Mouse (Mus musculus) small intestine, adult 2 months (tissue): ENCODE measurements at regions not wholly inside any gene's neighbourhood (a gene's known extent, or its start where the extent isn't known, plus 50 kb on each side); places are given as distances from the start of the nearest gene placed in this dataset.

Source experiments
- H3K27ac ChIP-seq: fragments of 200-500 bp; 2 replicates; pipeline ENCODE4 v1.5.1; 2012; ENCODE audit warnings: low read depth, low read length, control low read depth, inconsistent platforms; ENCODE audit not compliant: insufficient read depth
- H3K27me3 ChIP-seq: fragments of 200-500 bp; 2 replicates; pipeline ENCODE4 v1.6.1; 2012; ENCODE audit warnings: mild to moderate bottlenecking, moderate library complexity, low read length, inconsistent platforms; ENCODE audit not compliant: control insufficient read depth, insufficient read depth
- H3K36me3 ChIP-seq: fragments of 200-500 bp; 2 replicates; pipeline ENCODE4 v1.6.1; 2012; ENCODE audit warnings: mild to moderate bottlenecking, low read length, control low read depth, inconsistent platforms; ENCODE audit not compliant: control insufficient read depth, insufficient read depth
- H3K4me1 ChIP-seq: fragments of 200-500 bp; 2 replicates; pipeline ENCODE4 v1.6.1; 2012; ENCODE audit warnings: low read length, inconsistent platforms, mixed read lengths; ENCODE audit not compliant: control insufficient read depth, insufficient read depth, insufficient read length
- H3K4me3 ChIP-seq: fragments of 200-500 bp; 2 replicates; pipeline ENCODE4 v1.5.1; 2012; ENCODE audit warnings: low read depth, mild to moderate bottlenecking, control low read depth, inconsistent platforms, low read length, moderate library complexity
- CTCF ChIP-seq: fragments of 200-500 bp; IDR thresholded peaks from 2 replicates; pipeline ENCODE4 v1.5.1; 2012; ENCODE audit warnings: low read depth, mild to moderate bottlenecking, control low read depth, inconsistent platforms, low read length, moderate library complexity, mixed read lengths; ENCODE audit not compliant: insufficient replicate concordance, insufficient read length; ENCODE audit errors: extremely low read depth
- POLR2A ChIP-seq: fragments of 200-500 bp; IDR thresholded peaks from 2 replicates; pipeline ENCODE4 v1.6.1; 2012; ENCODE audit warnings: low read depth, mild to moderate bottlenecking, control low read depth, inconsistent platforms, low read length, moderate library complexity
- WGBS: fragments of 180-500 bp; shearing (Covaris S2); methylation state at CpG from one replicate; pipeline ENCODE4 v1.1.7; 2018; 5-methylcytosine and 5-hydroxymethylcytosine counted together

- 29% methylated on average over 2 of the region's 2 CpGs for WGBS
- H3K4me1 ChIP-seq = no peaks in the 10 kb centered on the region
These were observed 57.3 kb upstream of the Eda2r start for GRCm38 (mm10) chrX:97434327-97434726.

GRCm38 (mm10) chrX:97431391-97431803 is 54.4 kb upstream of the Eda2r start:
- H3K4me3 ChIP-seq = peak overlapping the region; percentile 40; the same call in 1 of the 2 replicates
- H3K27ac ChIP-seq = no peak overlapping the region
- TF ChIP-seq CTCF (peak; percentile 63; the same call in 1 of the 2 replicates), POLR2A (no peak)
- WGBS = 12% methylated on average over 6 of the region's 6 CpGs
- no peaks in the 10 kb centered on the region for H3K4me1 ChIP-seq
- no peaks in the 10 kb centered on the region for H3K27me3 ChIP-seq
- H3K36me3 ChIP-seq = no peaks in the 10 kb centered on the region

More at GRCm38 (mm10) chrX:97434327-97434726, 57.3 kb upstream of the Eda2r start:
- H3K4me3 ChIP-seq = no peak overlapping the region
- TF ChIP-seq CTCF (no peak), POLR2A (no peak)
- no peaks in the 10 kb centered on the region for H3K27me3 ChIP-seq
- H3K27ac ChIP-seq = no peak overlapping the region
- no peaks in the 10 kb centered on the region for H3K36me3 ChIP-seq
